Mouse (Mus musculus) left cerebral cortex, adult 2 months (tissue): ENCODE results near the gene Dync1i2. TPM values are rescaled to one million over a fixed set of nuclear protein-coding genes. Genes with fewer than 3 reads are reported as not detected.

ENCODE experiments used
- DNase-seq, 2 experiments: peaks; one replicate each; pipeline ENCODE4 v3.0.0; 2021 to 2022; ENCODE audit warnings: low spot score in 2 of 2, mixed read lengths in 1 of 2; ENCODE audit errors: extremely low spot score in 1 of 2
- H3K27ac ChIP-seq: fragments of 200-600 bp; 2 replicates; pipeline ENCODE4 v1.8.1; 2022
- H3K4me3 ChIP-seq: fragments of 200-600 bp; 2 replicates; pipeline ENCODE4 v1.8.1; 2022
- CTCF ChIP-seq: fragments of 200-600 bp; IDR thresholded peaks from 2 replicates; pipeline ENCODE4 v1.8.1; 2022; ENCODE audit warnings: antibody characterized with exemption, mild to moderate bottlenecking, moderate library complexity
- intact Hi-C: fragments of 180-260 bp; cut with DNase I; formaldehyde crosslinking; loops from one replicate; pipeline ENCODE4 v1.15.1; 2025
- total RNA-seq, 2 experiments: library from RNA; stranded (reverse); gene quantifications; 2 replicates each; pipeline ENCODE4 v1.2.3; 2021

Gene Dync1i2
- total RNA-seq, 2 experiments from 2014 or later, result 129 to 136 TPM

GRCm38 (mm10) chr2:71306357-71306756 is 94.9 kb downstream of the Dync1i2 start:
- DNase-seq, result no peak
- intact Hi-C loops, result no loop called here
- H3K27ac ChIP-seq, result no peak overlapping the region
- H3K4me3 ChIP-seq, result no peak overlapping the region
- TF ChIP-seq CTCF, result no peak

- TF ChIP-seq CTCF, result no peak
- intact Hi-C loops, result no loop called here
- DNase-seq, result no peak
- no peak overlapping the region for H3K4me3 ChIP-seq
- H3K27ac ChIP-seq, result no peak overlapping the region
Observed at GRCm38 (mm10) chr2:71309726-71310125, 98.2 kb downstream of the Dync1i2 start.

- no peak for TF ChIP-seq CTCF
Observed at GRCm38 (mm10) chr2:71312067-71312466, 100.6 kb downstream of the Dync1i2 start.

More at GRCm38 (mm10) chr2:71312067-71312466, 100.6 kb downstream of the Dync1i2 start:
- intact Hi-C loops, result no loop called here
- no peak overlapping the region for H3K27ac ChIP-seq
- no peak overlapping the region for H3K4me3 ChIP-seq
- no peak for DNase-seq

Other genes with a start within 250 kb of the Dync1i2 start
- 10 to 100 TPM; 13.9 to 16.5 TPM for gene Dcaf17, start 156.4 kb upstream of the Dync1i2 start, total RNA-seq
- 10 to 100 TPM; 11.9 to 16.9 TPM for gene Mettl8, start 156.1 kb upstream of the Dync1i2 start, total RNA-seq
- gene Cybrd1, start 93.8 kb upstream of the Dync1i2 start, total RNA-seq, result 1 to 10 TPM; 1.4 to 1.5 TPM
- 100 to 1,000 TPM; 150 to 153 TPM for gene Slc25a12, start 156.0 kb downstream of the Dync1i2 start, total RNA-seq
- gene Hat1, start 177.3 kb downstream of the Dync1i2 start, total RNA-seq, result 10 to 100 TPM; 16.0 to 18.3 TPM
- gene Metap1d, start 241.6 kb downstream of the Dync1i2 start, total RNA-seq, result 10 to 100 TPM; 18.9 to 20.2 TPM